Mouse (Mus musculus) lung, postnatal 0 days (tissue): ENCODE measurements around the gene 4930522H14Rik.
A peak's percentile ranks its signal among the peaks of the same experiment; 100 is the strongest.

Experiments
- CTCF ChIP-seq: IDR thresholded peaks from 2 replicates; pipeline ENCODE4 v1.5.1; 2016; ENCODE audit warnings: antibody characterized with exemption, mild to moderate bottlenecking
- EP300 ChIP-seq: IDR thresholded peaks from 2 replicates; pipeline ENCODE4 v1.6.1; 2016; ENCODE audit warnings: antibody characterized with exemption, mild to moderate bottlenecking, control low read depth

DNA sequence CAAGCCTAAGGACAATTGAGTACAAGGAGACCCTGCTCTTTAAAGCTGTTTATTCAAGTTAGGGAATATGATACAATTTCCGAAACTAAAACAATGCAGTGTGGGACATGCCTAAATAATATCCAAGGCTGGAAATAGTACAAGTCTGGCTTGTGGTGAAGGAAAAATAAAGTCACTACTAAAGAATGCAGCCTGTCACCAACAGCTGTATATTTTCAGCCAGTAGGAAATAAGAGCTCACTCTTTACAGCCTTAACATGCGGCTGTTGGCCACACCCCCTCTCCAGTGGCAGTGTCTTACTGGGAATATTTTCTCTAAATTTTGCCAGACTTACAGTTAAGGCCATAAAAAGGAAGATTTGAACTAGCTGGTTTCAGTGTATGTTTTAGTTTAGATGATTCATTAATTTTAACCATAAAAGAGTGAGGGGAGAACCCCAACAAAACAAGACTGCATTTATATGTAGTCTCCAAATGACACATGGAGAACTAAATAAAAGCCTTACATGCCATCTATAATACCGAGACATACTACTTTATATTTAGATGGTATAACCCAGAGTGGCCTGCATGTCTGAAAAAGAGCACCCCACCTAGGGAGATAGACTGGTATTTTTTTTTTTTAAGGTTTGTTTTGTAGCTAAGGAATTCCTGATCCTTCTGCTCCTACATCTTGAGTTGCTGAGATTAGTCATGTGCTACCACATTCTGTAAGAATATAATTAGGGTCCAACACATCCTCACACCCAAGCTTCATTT is 70.5 kb downstream of the 4930522H14Rik start:
- TF ChIP-seq EP300 (peak; percentile 82), CTCF (no peak)
